Mouse (Mus musculus) myocyte (in vitro differentiated cells): ENCODE data around the gene Gm6408.
"Not testable (repeated sequence)": the region's sequence is repeated elsewhere in the genome, so short reads cannot be mapped to it uniquely, and the experiment has no call there.

Experiments
- CEBPB ChIP-seq: IDR thresholded peaks from 2 replicates; pipeline ENCODE4 v1.6.1; 2011; ENCODE audit warnings: mild to moderate bottlenecking, moderate library complexity; ENCODE audit not compliant: poor library complexity, insufficient read depth, severe bottlenecking
- E2F4 ChIP-seq: IDR thresholded peaks from one replicate; pipeline ENCODE4 v1.6.1; 2011; ENCODE audit warnings: mild to moderate bottlenecking, control low read depth, moderate library complexity; ENCODE audit not compliant: insufficient read depth
- MAX ChIP-seq: IDR thresholded peaks from one replicate; pipeline ENCODE4 v1.6.1; 2011; ENCODE audit warnings: low read depth, mild to moderate bottlenecking, control low read depth
- MYOD1 ChIP-seq, 3 experiments: IDR thresholded peaks; one replicate each; pipeline ENCODE4 v1.6.1; 2011; ENCODE audit warnings: control low read depth in 2 of 3, low read depth in 2 of 3, mild to moderate bottlenecking in 2 of 3, moderate library complexity in 1 of 3; ENCODE audit not compliant: insufficient read length in 2 of 3, control insufficient read depth in 1 of 3
- MYOG ChIP-seq, 3 experiments: IDR thresholded peaks; one replicate each; pipeline ENCODE4 v1.6.1; 2011; ENCODE audit warnings: control low read depth in 2 of 3, low read depth in 2 of 3, mild to moderate bottlenecking in 2 of 3; ENCODE audit not compliant: insufficient read length in 2 of 3, control insufficient read depth in 1 of 3, insufficient read depth in 1 of 3
- POLR2A ChIP-seq: IDR thresholded peaks from one replicate; pipeline ENCODE4 v1.6.1; 2011; ENCODE audit warnings: low read depth, mild to moderate bottlenecking, control low read depth, moderate library complexity; ENCODE audit not compliant: insufficient read length
- POLR2AphosphoS2 ChIP-seq: IDR thresholded peaks from one replicate; pipeline ENCODE4 v1.6.1; 2011; ENCODE audit warnings: low read depth, control low read depth; ENCODE audit not compliant: insufficient read length
- REST ChIP-seq: IDR thresholded peaks from one replicate; pipeline ENCODE4 v1.6.1; 2011; ENCODE audit warnings: mild to moderate bottlenecking, control low read depth, moderate library complexity; ENCODE audit not compliant: insufficient read depth, insufficient read length
- SRF ChIP-seq: IDR thresholded peaks from one replicate; pipeline ENCODE4 v1.6.1; 2011; ENCODE audit warnings: low read depth; ENCODE audit not compliant: control insufficient read depth, insufficient read length
- TCF12 ChIP-seq: IDR thresholded peaks from one replicate; pipeline ENCODE4 v1.6.1; 2011; ENCODE audit warnings: mild to moderate bottlenecking, control low read depth; ENCODE audit not compliant: poor library complexity, insufficient read depth, severe bottlenecking
- TCF3 ChIP-seq: IDR thresholded peaks from one replicate; pipeline ENCODE4 v1.6.1; 2011; ENCODE audit warnings: low read depth, control low read depth; ENCODE audit not compliant: insufficient read length
- USF1 ChIP-seq: IDR thresholded peaks from one replicate; pipeline ENCODE4 v1.6.1; 2011; ENCODE audit warnings: low read depth, mild to moderate bottlenecking, control low read depth, moderate library complexity

DNA sequence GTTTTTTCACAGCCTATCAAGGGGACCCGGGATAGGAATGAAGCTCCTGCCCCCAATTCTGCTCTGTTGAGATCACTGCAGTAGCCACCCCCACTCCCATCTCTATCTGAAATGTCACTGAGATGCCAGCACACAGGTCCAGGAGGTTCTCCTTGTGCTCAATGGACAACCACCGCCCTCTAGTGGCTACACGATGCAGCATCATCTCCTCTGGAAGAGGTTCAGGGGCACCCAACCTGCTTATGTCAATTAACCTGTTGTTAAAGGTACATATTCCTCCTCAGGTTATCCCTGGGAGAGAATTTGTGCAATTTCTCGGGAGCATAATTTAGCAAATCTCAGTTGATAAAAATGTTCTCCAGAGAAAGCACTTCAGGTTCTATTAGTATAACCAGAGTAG is 7.2 kb downstream of the Gm6408 start:
- not testable (repeated sequence) for TF ChIP-seq POLR2A; USF1; E2F4; MYOG (IDR thresholded peaks at IDR 0.05; ENCODE audit: control insufficient read depth in 1 of 3, insufficient read depth in 1 of 3, insufficient read length in 2 of 3, low read depth in 2 of 3); TCF12; REST; SRF; POLR2AphosphoS2; MYOD1 (IDR thresholded peaks at IDR 0.05; ENCODE audit: control insufficient read depth in 1 of 3, insufficient read length in 2 of 3, low read depth in 2 of 3); TCF3; CEBPB; MAX
